Mouse (Mus musculus) c-Kit-positive CD71-negative TER-119-negative erythroid progenitor cells, embryonic 14.5 days (primary cell): Measurements from ENCODE around the gene Wapl.

Source experiments
- DNase-seq: peaks from one replicate; pipeline ENCODE4 v3.0.0-alpha.2; 2013; ENCODE audit warnings: low read depth

Wapl gene

DNA sequence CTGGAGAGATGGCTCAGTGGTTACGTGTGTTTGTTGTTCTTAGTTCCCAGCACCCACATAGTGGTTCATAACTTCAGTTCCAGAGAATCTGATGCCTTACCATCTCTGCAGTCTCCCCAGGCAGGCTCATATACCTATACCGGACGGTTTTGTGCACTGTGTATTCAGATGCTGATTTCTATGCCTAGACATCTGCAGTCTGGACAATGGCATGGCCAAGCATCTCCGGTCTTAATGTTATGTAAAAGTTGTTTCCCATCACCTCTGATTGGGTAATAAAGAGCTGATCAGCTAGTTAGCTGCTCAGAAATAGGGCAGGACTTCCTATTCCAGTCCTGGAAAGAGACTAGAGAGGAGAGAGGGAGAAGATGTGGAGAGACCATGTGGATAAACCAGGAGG is 20.2 kb downstream of the Wapl start:
- no peak for DNase-seq

DNA sequence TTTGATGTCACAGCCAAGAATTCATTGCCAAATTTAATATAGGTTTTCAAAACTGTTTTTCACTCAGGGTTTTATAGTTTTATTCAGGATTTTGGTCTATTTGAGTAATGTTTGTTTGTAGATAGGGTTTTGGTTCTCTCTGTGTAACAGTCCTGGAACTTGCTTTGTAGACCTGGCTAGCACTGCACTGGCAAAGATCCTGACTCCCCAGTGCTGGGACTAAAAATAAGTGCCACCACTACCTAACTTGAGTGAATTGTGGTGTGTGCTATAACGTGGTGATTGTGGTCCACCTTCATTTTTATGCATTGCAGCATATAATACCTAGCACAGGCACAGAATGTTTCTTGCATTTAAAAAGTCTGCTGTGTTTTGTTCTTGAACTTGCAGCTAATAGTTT is 23.6 kb downstream of the Wapl start:
- no peak for DNase-seq

DNA sequence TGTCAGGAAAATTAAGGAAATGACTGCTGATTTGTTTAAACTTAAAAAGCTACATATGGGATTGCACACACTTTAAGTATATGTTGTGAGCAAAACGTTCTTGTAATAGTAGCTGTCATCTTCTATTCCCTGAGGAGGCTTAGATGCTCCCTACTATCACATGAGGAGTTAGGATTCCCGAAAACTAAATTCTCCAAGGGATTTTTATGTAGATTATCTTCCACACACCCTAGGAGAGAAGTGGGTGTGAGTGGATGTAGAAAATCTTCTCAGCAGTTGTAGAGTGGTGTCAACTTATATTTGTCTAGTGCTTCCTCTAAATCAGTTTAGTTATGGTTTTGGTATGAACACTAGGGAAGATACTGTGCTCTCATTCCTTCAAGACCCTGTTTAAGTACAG is 36.5 kb downstream of the Wapl start:
- DNase-seq = no peak

DNA sequence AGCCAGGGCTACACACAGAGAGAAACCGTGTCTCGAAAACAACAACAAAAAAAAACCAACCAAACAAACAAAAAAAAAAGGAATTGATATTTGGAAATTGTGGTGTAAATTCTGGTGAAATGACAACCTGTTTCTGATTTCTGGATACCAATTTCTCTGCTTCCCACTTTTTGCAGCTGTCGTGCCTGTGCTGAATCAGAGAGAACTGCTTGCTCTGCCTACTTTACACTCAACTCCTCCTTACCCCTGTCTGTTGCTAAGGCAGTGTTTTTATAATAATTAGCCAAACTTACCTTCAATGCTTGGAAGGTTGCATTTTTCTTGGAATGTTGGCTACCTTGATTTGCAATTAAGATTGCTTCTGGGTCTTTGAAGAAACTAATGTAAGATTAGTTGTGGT is 38.3 kb downstream of the Wapl start:
- no peak for DNase-seq

DNA sequence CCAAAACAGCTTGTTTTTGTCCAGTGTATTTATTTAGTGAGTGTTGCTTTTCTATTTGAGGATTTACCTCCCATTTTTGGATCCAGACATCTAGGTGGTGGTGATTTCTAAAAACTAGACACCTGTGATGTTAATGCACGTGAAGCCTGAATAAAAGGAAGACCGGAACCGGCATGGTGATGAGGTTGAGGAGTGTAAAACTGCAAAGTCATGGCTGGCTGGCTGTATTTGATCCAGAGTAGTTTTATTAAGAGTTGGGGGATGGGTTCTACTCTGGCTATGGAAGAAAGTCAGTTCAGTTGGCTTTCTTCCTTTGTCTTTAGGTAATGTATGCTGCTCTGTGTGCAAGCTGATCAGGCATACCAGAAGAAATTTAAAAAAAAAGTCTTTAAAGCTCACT is 39.1 kb downstream of the Wapl start:
- DNase-seq = no peak

DNA sequence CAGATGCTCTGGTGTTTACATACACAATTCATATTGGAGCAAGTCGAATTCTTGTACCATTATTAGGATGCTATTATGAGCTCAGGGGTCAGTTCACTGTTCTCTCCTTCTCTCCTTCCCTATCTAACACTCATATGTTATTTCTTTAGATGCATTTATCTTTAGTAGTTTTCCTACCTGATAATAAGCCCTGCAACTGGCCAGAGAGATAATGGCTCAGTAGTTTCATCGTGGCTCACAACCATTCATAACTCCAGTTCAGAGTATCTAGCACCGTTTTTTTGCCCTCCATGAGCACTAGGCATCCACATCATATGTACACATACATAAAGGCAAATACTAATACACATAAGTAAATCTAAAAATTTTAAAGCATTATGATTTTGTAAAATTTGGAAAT is 44.4 kb downstream of the Wapl start:
- no peak for DNase-seq

DNA sequence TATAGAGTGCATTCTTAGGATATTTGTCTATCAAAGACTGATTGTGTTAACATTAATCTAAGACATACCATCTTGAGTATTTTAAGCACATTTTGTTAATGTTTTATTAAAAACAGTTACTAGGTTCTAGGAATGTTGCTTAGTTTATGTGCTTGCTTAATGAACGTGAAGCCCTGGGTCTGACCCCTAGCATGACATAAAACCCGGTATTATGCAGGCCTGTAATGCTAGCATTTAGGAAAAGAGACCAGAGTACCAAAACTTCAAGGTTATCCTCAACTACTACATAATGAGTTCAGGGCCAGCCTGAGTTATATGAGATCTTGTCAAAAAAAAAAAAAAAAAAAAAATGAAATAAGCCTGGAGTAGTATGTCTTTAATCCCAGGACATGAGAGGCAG is 54.0 kb downstream of the Wapl start:
- DNase-seq = no peak

DNA sequence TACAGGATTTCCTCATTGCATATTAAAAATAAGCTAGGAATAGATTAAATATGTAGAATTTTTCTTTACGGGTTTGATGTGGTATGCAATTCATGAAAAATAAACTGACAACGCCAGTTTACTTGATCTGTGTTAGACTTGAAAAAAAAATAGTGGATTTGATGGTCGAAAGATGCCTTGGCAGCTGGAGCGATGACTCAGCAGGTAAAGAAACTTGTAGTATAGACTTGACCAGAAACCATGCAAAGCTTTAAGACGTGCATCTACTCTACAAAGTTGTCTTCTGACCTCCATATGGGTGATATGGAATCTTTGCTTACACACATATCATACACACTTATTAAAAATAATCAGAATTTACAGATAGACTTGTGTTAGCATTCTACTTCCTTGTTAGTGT is 61.7 kb downstream of the Wapl start:
- DNase-seq = no peak

DNA sequence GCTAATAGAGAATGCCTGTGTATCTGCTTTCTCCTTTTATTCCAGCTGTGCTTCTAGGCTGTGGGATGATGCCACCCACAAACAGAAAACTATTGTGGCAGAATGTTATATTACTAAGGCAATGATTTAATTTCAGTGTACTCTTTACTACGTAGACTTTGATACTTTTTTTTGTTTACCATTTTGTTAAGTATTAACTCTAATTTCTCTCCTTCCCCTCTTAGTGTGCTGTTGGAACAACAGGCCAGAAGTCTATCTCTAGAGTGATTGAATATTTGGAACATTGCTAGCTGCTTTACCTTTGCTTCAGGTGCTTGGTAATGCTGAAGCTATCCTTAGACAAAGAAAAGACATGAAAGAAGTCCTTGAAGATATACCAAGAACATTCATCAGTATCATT is 71.7 kb downstream of the Wapl start:
- DNase-seq = no peak

DNA sequence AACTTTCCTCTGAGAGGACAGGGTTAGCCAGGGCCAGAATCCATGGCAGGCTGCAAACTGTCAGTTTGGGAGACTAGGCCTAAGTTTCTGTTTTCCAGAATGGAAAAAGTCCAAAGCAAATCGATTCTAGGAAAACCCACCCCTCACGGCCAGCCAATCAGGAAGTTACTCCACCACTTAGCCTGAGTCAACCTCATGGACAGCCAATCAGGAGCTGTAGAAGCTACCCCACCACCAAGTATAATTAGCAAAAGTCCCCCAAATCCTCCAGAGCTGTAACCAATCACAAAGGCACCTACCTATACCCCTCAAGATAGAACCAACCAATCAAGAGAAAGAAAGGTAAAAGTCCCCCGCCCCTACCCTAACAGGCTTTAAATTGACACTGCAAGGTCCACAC is 82.0 kb downstream of the Wapl start:
- no peak for DNase-seq

DNA sequence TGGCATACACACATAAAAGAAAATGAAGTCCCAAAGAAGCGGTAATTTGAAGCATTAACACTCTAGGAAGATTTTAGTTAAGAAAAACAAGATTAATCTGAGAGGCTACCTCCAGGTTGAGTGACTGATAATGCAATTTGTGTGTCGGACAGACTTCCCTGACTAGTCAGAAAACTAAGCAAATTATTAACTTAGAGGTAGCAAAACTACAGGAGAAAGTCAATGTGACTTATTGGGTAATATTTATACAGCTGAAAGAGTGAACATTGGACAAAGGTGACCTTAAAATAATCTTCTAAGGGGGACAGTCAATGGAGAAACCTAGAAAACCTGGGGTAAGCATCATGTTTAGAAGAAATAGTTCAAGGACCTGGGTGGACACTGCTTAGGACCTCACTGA is 86.2 kb downstream of the Wapl start:
- no peak for DNase-seq

DNA sequence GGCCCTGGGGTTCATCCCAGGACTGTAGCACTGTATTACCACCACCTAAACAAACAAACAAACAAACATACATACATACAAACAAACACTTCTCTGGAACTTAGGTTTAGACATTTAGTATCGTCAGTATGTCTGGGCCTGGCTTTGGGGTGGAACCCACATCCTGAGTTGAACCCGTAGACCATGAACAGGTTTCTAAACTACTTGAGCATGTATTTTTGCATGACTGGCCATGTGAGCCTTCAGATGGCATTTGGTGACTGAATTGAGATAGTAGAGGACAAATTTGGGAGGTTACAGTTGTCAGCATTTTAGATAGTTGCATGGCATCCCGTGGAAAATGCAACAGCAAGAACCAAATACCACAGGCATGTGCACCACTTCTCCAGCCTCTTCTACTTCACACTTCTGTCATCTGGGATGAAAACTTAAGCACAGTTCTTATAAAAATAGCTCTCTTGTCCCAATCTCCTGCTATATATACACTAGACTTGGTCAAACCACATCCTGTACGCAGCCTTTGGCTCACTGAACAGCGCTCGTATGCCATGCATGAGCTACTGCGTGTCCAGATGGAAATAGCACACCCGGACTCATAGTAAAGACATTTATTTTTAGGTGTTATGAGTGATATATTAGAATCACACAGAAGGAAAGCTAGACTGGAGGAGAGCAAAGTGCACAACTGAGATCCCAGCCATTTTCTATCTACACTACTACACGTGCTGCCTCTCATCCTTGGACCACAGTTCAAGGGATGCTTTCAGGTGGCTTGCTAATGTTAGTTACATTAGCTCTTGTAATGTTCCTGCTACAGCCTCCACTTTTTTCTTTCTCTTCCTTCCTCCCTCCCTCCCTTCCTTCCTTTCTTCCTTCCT is 87.6 kb downstream of the Wapl start:
- DNase-seq = no peak

DNA sequence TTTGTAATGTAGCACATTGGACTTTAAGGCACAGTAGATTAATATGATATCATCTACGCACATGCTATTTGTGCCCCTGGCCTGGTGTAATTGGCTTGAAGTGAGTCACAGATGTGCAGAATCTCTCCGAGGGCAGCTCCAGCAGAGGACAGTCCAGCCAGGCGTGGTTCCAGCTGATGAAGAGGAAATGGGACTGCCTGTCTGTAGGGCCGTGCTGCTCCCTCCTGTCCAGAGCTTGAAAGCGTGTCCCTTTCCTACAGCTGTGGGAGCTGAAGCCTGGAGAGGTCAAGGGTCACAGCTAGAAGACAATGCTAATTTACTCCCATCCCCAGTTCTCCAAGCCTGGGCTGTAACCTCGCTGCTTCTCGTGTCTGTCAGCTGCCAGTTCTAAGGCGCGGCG is 89.0 kb downstream of the Wapl start:
- DNase-seq = no peak

DNA sequence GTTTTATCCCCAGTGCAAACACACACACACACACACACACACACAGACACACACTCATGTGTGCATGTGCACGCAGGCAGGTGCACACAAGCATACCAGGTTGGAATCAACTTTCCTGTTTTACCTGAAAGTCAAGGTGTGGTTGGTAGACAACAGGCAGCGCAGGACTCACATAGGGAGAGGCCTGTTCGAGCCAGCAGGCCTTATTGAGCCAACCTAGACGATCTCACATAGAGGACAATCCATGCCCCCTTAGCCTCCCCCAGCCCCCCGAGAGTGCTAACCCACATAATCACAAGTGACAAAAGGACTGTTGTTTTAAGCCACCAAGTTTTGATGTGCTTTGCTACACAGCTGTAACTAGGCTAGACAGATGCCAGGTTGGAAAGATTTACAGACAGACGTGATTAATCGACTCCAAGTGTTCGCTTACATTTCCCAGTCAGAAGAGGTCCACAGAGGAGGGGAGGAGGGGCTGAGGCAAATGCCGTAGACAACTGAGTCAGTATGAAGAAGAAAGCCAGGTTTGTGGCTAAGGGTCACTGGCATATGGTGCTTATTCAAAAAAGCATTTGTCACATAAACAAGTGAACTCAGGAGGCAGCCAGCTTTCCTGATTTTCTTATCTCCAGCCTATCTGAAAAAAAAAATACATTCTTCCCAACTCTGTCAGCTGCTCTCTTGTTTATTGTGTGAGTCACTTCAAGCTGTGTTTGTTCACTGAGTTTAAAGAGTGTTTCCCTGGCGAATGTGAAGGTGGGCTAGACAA is 90.2 kb downstream of the Wapl start:
- DNase-seq = no peak

DNA sequence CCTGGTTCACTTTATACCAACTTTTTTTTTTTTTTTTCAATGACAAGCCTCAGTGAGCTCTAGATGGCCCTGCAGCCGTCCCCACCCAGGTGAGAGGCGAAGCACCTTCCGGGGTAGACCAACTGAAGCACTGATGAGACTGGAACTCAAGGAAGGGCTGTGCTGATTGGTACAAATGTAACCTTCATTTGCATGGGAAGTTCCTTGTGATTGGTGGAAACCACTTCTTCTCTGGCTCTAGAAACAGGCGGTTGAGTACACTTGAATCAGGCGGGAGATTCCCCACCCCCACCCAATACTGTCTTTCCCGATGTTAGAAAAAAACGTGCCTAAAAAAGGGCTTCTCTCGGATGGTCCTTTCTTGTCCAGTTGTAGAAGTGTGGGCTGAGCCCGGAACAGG is 91.2 kb downstream of the Wapl start:
- DNase-seq = no peak

DNA sequence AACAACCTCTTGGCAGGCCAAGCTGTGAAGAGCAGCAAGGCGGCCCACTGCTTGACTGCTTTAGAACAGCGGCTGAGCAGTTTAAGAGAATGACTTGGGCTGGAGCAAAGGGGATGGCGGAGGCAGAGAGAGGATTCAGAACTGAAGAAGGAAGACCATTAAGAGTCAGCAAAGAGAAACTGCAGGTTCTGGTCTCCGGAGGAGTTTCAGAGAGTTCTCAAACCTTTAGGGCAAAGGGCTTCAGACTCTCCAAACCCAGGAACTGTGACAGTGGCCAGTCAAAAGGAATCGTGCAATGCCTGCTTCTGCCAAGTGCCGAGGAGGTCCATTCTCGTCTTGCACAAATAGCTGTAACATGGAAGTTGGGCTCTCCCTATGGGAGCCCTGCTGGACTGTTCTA is 91.7 kb downstream of the Wapl start:
- no peak for DNase-seq

DNA sequence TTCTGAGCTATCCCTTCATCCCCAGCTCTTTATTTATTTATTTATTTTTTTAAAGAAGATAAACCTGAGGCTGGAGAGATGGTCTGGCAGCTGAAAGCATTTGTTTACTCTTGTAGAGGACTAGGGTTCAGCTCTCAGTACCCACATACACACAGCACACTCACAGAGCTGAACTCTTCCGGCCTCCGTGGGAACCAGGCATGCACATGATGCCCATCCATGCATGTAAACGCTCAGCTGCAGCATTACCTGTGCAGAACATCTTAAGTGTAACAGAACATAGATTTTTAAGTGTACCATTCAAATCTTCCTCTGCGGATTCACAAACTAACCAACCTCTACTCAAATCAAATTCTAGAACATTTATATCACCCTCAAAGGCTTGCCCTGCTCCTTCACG is 92.5 kb downstream of the Wapl start:
- no peak for DNase-seq

DNA sequence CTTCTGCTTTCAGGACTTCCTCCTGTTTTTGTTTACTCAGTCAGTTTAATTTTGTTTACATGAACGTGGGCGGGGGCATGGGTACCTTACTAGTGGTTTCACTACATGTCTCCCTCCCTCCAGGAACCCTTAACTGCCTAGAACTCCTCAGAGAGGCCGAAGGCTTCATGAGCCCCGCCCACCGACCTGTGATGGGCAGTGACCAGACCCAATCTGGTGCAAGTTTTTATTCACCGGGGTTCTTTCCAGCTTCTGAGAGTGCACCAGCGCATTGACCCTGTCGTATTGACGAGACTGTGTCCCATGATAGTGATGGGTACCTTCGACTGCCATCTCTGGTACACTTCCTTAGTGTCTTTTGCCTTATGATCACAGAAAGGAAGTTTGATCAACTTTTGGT is 94.6 kb downstream of the Wapl start:
- peak; percentile 53 for DNase-seq

DNA sequence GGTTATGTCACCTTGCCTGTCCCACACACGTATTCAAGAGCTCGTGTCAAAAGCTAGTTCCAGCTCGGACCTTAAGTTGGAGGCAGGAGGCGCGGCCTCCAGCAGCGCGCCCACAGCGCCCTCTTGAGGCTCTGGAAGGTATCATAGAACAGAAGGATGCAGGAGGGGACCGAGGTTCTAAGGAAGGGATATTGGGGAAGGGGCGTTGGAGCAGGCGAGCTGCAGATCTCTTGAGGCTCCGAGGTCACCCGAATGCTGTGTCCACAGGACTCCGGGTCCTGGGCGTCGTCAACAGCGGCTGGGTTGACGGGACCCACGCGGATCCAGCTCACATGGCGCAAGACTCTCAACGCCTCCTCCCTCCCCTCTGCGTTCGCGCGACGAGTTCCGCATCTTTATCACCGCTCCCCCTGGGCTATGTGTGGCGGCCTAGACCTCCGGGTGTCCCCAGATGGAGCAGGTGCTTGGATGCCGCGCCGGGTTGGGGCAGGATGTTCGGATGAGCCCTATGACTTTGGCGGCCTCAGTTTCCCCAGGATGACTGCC is 95.4 kb downstream of the Wapl start:
- DNase-seq = peak; percentile 62

DNA sequence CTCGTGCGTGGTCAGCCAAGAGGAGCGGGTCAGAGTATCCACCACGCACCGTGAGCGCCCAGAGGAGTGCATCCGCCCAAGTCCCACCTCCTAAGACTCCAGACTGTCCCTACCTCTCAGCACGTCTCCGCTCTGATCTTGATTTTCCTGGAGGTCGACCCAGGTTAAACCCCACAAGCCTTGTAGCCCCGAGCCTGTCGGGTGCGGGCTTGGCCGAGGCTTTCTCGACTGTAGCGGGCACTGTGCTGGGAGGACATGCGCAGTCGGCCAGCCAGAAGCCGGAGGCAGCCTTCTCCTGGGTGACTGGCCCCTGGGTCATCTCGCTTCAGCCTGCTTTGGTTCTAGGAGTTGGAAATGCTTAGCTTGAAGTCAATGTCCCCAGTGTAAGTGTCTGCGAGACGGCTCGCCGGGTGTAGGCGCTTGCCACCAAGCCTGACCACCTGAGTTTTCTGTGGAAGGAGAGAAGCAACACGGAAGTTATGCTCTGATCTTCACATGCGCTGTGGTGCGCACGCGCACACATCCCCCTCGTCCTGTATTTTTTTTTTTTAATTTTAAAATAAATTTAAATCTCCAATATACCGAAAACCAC is 95.9 kb downstream of the Wapl start:
- no peak for DNase-seq

DNA sequence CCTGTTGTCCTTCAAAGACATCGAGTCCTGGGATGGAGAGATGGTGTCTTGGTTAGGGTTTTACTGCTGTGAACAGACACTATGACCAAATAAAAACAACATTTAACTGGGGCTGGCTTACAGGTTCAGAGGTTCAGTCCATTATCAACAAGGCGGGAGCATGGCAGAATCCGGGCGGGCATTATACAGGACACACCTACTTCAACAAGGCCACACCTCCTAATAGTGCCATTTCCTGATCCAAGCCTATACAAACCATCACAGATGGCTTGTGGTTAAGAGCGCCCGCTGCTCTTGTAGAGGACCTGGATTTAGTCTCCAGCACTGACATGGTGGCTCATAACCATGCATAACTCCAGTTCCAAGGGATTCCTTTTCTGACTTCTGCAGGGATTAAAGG is 96.7 kb downstream of the Wapl start:
- no peak for DNase-seq

DNA sequence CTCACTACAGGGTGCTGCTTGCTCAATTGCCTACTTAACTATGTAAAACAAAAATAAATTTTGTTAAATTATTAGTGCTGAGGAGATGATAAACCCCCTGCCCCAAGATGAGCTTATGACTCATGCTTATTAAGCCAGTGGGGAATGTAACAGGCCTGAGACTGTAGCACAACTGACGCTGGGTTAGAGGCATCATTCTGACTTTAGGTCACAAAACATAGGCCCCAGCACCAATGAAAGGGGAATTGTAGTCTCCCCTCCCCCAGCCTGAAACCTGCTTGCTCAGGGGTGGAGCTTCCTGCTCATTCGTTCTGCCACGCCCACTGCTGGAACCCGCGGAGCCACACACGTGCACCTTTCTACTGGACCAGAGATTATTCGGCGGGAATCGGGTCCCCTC is 97.9 kb downstream of the Wapl start:
- no peak for DNase-seq

DNA sequence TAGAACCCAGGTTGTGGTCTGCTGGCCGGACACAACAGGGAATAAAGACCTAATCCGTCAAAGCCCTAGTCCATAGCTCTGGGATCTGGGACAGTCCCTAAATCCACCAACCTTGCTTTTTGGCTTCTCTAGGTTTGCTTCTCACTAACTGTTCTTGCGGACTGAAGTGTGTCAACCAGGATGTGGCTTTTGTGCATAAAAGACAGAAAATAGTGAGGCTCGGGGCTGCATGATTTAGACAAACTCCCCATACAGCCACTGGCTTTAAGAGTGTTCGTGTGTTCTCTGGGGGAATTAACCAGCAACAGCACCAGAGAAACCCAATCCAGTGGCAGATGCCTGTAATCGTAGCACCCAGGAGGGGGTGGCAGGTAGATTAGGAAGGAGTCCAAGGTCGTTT is 98.4 kb downstream of the Wapl start:
- DNase-seq = no peak
